Mouse (Mus musculus): Measurements from ENCODE around the gene Slc8a1. TPM values are rescaled to one million over a fixed set of nuclear protein-coding genes. Genes with fewer than 3 reads are reported as not detected.

The Slc8a1 gene
- total and polyA plus RNA-seq, 3 experiments: not detected

DNA sequence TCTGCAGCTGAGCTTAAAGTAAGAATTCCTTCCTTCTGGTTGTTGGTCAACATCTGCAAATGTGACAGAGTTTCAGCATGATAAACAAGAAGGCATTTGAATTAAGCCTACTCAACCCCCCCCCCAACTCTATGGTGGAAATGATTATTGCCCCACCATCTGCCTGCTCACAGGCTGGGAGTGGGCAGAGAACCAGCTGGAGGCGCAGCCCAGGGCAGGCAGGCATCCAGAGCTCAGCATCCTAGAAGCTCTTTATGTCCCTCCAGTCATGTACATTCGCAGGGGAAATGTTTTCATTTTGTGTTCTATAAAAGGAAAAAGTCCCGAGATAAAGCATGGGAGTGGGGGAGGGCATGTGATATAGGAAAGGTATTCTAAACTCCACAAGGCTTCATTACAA lies 235.4 kb downstream of the Slc8a1 start:
- TF ChIP-seq POLR2A (IDR thresholded peaks at IDR 0.05; ENCODE audit: low read depth, low read length) (no peak), SIN3A (IDR thresholded peaks at IDR 0.05; ENCODE audit: low read length) (no peak), TBP (conservative IDR thresholded peaks at IDR 0.05; ENCODE audit: low read depth, low read length) (no peak), ZC3H11A (IDR thresholded peaks at IDR 0.05; ENCODE audit: low read depth, low read length) (no peak), ELF1 (IDR thresholded peaks at IDR 0.05; ENCODE audit: low read depth, low read length) (no peak), MYC (IDR thresholded peaks at IDR 0.05; ENCODE audit: low read depth, low read length) (no peak), USF1 (IDR thresholded peaks at IDR 0.05; ENCODE audit: low read depth, low read length) (no peak), USF2 (conservative IDR thresholded peaks at IDR 0.05; ENCODE audit: low read depth, low read length) (no peak), NELFE (IDR thresholded peaks at IDR 0.05; ENCODE audit: low read depth, low read length) (no peak), ETS1 (conservative IDR thresholded peaks at IDR 0.05; ENCODE audit: low read depth, low read length) (no peak), MEF2A (IDR thresholded peaks at IDR 0.05; ENCODE audit: borderline replicate concordance, low read depth, low read length) (no peak), POLR2AphosphoS2 (IDR thresholded peaks at IDR 0.05; ENCODE audit: low read depth, low read length) (no peak), TCF12 (IDR thresholded peaks at IDR 0.05; ENCODE audit: low read depth, low read length) (no peak), MAZ (IDR thresholded peaks at IDR 0.05; ENCODE audit: low read depth, low read length) (no peak), ZKSCAN1 (IDR thresholded peaks at IDR 0.05; ENCODE audit: borderline replicate concordance, low read depth, low read length) (no peak), MXI1 (IDR thresholded peaks at IDR 0.05; ENCODE audit: low read depth, low read length) (no peak), SMC3 (IDR thresholded peaks at IDR 0.05; ENCODE audit: low read depth, low read length) (no peak), KAT2A (IDR thresholded peaks at IDR 0.05; ENCODE audit: insufficient replicate concordance, low read length) (no peak), MAFK (IDR thresholded peaks at IDR 0.05; ENCODE audit: insufficient replicate concordance, low read length) (no peak), ZMIZ1 (IDR thresholded peaks at IDR 0.05; ENCODE audit: low read depth, low read length) (no peak)
- H3K36me3 ChIP-seq (replicated peaks in 1 of 2; ENCODE audit: control insufficient read depth in 1 of 2, insufficient read depth in 1 of 2, low read length in 1 of 2): no peaks in the 10 kb centered on the region
- no peaks in the 10 kb centered on the region for H3K79me2 ChIP-seq (replicated peaks; ENCODE audit: control insufficient read depth, extremely low read depth, insufficient read depth, poor library complexity, severe bottlenecking)
- H3K27me3 ChIP-seq (replicated peaks): no peaks in the 10 kb centered on the region
- peaks cover 45% of the 10 kb centered on the region for H3K9me3 ChIP-seq (replicated peaks; ENCODE audit: low read length)
- in situ Hi-C loops (cut with MboI; ENCODE audit: low pct_ligation_motif_present, low pct_unique_long_range_greater_than_20kb, low sequenced_read_pairs) (no loop called here), dilution Hi-C loops (cut with MboI; ENCODE audit: extremely low pct_ligation_motif_present, extremely low pct_unique_long_range_greater_than_20kb, low sequenced_read_pairs) (no loop called here)
- no peak for DNase-seq (ENCODE audit: extremely low read depth)
- no peak overlapping the region for H3K9ac ChIP-seq (ENCODE audit: insufficient read depth, low read depth)
- no peaks in the 10 kb centered on the region for H3K4me1 ChIP-seq (ENCODE audit: control insufficient read depth in 1 of 2, insufficient read depth in 2 of 2)
- no peak overlapping the region for H3K4me3 ChIP-seq (replicated peaks in 1 of 3; ENCODE audit: low read depth in 2 of 3, low read length in 2 of 3, poor library complexity in 1 of 3)
- H3K4me2 ChIP-seq (ENCODE audit: insufficient read depth, low read depth, poor library complexity, severe bottlenecking): no peak overlapping the region
- H3K27ac ChIP-seq (ENCODE audit: insufficient read depth, low read depth): no peak overlapping the region

DNA sequence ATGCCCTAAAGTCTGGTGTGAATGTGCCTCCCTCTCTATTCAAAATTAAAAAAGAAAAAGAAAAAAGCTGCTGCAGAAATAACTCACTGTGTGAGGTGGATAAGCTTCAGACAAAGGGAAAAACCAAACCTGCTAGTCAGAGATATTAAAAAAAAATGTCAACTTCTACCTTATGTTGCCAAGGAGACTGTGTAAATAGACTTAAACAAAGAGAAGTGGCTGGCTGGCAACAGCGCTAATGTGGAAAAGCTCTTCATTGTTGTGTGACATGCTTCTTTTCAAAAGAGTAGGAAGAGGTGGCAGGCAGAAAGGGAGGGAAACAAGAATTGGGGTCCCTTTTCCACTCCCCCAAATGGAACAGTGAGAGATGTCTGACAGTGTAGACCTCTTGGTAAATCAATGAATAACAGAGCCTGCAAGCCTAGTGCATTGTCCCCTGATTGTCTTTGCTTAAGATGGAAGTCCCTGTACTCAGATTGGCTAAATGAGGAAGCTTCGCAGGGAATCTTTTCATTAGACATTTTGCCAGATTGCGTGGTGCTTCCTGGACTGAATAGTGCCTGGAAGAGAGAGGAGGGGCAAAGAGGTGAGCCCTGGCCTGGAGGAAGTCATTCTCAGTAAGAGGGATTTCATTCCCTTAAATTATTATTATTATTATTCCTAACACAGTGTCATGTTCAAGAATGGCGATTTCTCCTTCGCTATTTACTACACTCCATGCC lies 237.3 kb downstream of the Slc8a1 start:
- no peak for DNase-seq (ENCODE audit: extremely low read depth)
- in situ Hi-C loops (cut with MboI; ENCODE audit: low pct_ligation_motif_present, low pct_unique_long_range_greater_than_20kb, low sequenced_read_pairs): no loop called here

More for the DNA sequence above, 237.3 kb downstream of the Slc8a1 start:
- Histone ChIP-seq H3K9me3 (replicated peaks; ENCODE audit: low read length) (peaks cover 46% of the 10 kb centered on the region), H3K36me3 (replicated peaks in 1 of 2; ENCODE audit: control insufficient read depth in 1 of 2, insufficient read depth in 1 of 2, low read length in 1 of 2) (no peaks in the 10 kb centered on the region), H3K27me3 (replicated peaks) (no peaks in the 10 kb centered on the region), H3K4me3 (replicated peaks in 1 of 3; ENCODE audit: low read depth in 2 of 3, low read length in 2 of 3, poor library complexity in 1 of 3) (no peak overlapping the region), H3K4me1 (ENCODE audit: control insufficient read depth in 1 of 2, insufficient read depth in 2 of 2) (no peaks in the 10 kb centered on the region), H3K27ac (ENCODE audit: insufficient read depth, low read depth) (no peak overlapping the region), H3K4me2 (ENCODE audit: insufficient read depth, low read depth, poor library complexity, severe bottlenecking) (no peak overlapping the region), H3K9ac (ENCODE audit: insufficient read depth, low read depth) (no peak overlapping the region), H3K79me2 (replicated peaks; ENCODE audit: control insufficient read depth, extremely low read depth, insufficient read depth, poor library complexity, severe bottlenecking) (no peaks in the 10 kb centered on the region)
- TF ChIP-seq PAX5 (IDR thresholded peaks at IDR 0.05; ENCODE audit: low read length): no peak
- no peak for TF ChIP-seq USF1 (IDR thresholded peaks at IDR 0.05; ENCODE audit: low read depth, low read length)
- no peak for TF ChIP-seq GABPA (IDR thresholded peaks at IDR 0.05; ENCODE audit: insufficient replicate concordance, low read depth, low read length)
- TF ChIP-seq NELFE (IDR thresholded peaks at IDR 0.05; ENCODE audit: low read depth, low read length): no peak
- TF ChIP-seq ZKSCAN1 (IDR thresholded peaks at IDR 0.05; ENCODE audit: borderline replicate concordance, low read depth, low read length): no peak
- TF ChIP-seq JUN (IDR thresholded peaks at IDR 0.05; ENCODE audit: insufficient read depth, low read depth, low read length): no peak
- TF ChIP-seq NRF1 (IDR thresholded peaks at IDR 0.05; ENCODE audit: low read depth, low read length): no peak
- no peak for TF ChIP-seq ZNF384 (IDR thresholded peaks at IDR 0.05; ENCODE audit: low read depth, low read length)
- no peak for TF ChIP-seq KAT2A (IDR thresholded peaks at IDR 0.05; ENCODE audit: insufficient replicate concordance, low read length)
- dilution Hi-C loops (cut with MboI; ENCODE audit: extremely low pct_ligation_motif_present, extremely low pct_unique_long_range_greater_than_20kb, low sequenced_read_pairs): no loop called here
